Mouse (Mus musculus) kidney, postnatal 4 days (tissue): ENCODE measurements around the gene Psd4.

Experiments used
- DNase-seq, 2 experiments: peaks; one replicate each; pipeline ENCODE4 v3.0.0; 2021; ENCODE audit warnings: mixed read lengths in 2 of 2

Psd4 gene

GRCm38 (mm10) chr2:24386158-24386963, 19.0 kb downstream of the Psd4 start:
- no peak for DNase-seq

GRCm38 (mm10) chr2:24386964-24387320, 19.6 kb downstream of the Psd4 start:
- DNase-seq = no peak

- DNase-seq = no peak
Observed at GRCm38 (mm10) chr2:24387361-24388283, 20.2 kb downstream of the Psd4 start.

GRCm38 (mm10) chr2:24393251-24393650, 25.9 kb downstream of the Psd4 start:
- no peak for DNase-seq

- peak in 1 of 2 experiments; percentile 23 for DNase-seq
Observed at GRCm38 (mm10) chr2:24397115-24397514, 29.7 kb downstream of the Psd4 start.

GRCm38 (mm10) chr2:24400711-24401110, 33.3 kb downstream of the Psd4 start:
- no peak for DNase-seq

- peak; percentile 90 to 93 for DNase-seq
Observed at GRCm38 (mm10) chr2:24405345-24406012, 38.1 kb downstream of the Psd4 start.

- peak; percentile 54 to 77 for DNase-seq
Observed at GRCm38 (mm10) chr2:24407701-24408485, 40.5 kb downstream of the Psd4 start.

GRCm38 (mm10) chr2:24409166-24409565, 41.8 kb downstream of the Psd4 start:
- DNase-seq = peak; percentile 85 to 89

- DNase-seq = peak in 1 of 2 experiments; percentile 49
Observed at GRCm38 (mm10) chr2:24413172-24413571, 45.8 kb downstream of the Psd4 start.

- DNase-seq = peak; percentile 74 to 84
Observed at GRCm38 (mm10) chr2:24413677-24414076, 46.3 kb downstream of the Psd4 start.

- DNase-seq = peak; percentile 80 to 85
Observed at GRCm38 (mm10) chr2:24416668-24417067, 49.3 kb downstream of the Psd4 start.

GRCm38 (mm10) chr2:24417106-24417505, 49.7 kb downstream of the Psd4 start:
- peak; percentile 57 to 69 for DNase-seq

GRCm38 (mm10) chr2:24417564-24417963, 50.2 kb downstream of the Psd4 start:
- peak in 1 of 2 experiments; percentile 26 for DNase-seq

- peak in 1 of 2 experiments; percentile 47 for DNase-seq
Observed at GRCm38 (mm10) chr2:24421211-24421863, 54.0 kb downstream of the Psd4 start.

GRCm38 (mm10) chr2:24422815-24423214, 55.4 kb downstream of the Psd4 start:
- DNase-seq = peak in 1 of 2 experiments; percentile 35

GRCm38 (mm10) chr2:24425630-24426029, 58.2 kb downstream of the Psd4 start:
- DNase-seq = no peak

GRCm38 (mm10) chr2:24427866-24428675, 60.7 kb downstream of the Psd4 start:
- peak; percentile 74 to 85 for DNase-seq

GRCm38 (mm10) chr2:24429806-24430205, 62.4 kb downstream of the Psd4 start:
- no peak for DNase-seq

- DNase-seq = no peak
Observed at GRCm38 (mm10) chr2:24434670-24435069, 67.3 kb downstream of the Psd4 start.

GRCm38 (mm10) chr2:24435699-24436098, 68.3 kb downstream of the Psd4 start:
- DNase-seq = no peak
